Mouse (Mus musculus): Measurements from ENCODE around the gene Olfr1339.

The Olfr1339 gene

GRCm38 (mm10) chr4:118731875-118732274, at the start of gene Olfr1339:
Gene Olfr1339, plus strand, starts transcription at chr4:118732175.
- in situ Hi-C loops (cut with MboI, MseI) = no loop called here

- in situ Hi-C loops (cut with MboI, MseI) = no loop called here
Observed at GRCm38 (mm10) chr4:118687086-118687485, 44.9 kb upstream of the Olfr1339 start.

DNA sequence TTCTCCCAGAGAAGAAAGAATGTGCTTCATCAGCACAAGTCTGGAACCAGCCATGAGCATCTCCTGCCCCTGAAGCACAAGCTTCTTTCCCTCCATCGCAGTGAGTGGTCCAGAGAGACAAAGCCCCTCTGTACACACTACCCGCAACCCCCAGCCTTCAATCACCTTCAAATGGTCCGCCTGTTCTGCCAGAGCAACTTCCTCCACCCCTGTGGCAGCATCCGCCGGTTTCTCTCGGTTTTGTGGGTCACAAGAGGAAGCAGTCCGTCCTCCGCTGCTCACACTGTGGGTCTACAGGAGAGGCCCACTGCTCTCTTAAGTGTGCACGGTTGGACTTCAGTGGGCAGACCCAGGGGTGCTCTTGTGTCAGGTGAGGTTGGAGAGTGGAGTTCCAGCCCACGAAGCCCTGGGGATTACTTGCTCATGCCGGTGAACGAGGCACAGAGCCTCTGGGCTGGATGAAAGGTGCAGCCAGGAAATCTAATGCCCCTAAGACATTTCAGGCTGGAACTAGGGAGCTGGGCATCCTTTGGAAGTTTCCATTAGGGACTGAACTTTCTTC, 39.5 kb upstream of the Olfr1339 start, which contains the start of gene Olfr1342:
Gene Olfr1342 (minus strand): TSS at position 345 of the 562 bp plus-strand sequence.
- in situ Hi-C loops (cut with MboI, MseI) = no loop called here

GRCm38 (mm10) chr4:118693812-118694211, 38.2 kb upstream of the Olfr1339 start:
- in situ Hi-C loops (cut with MboI, MseI) = no loop called here

GRCm38 (mm10) chr4:118703223-118703622, 28.8 kb upstream of the Olfr1339 start, which contains the start of gene Olfr1341:
Gene Olfr1341, plus strand, starts transcription at chr4:118703523.
- in situ Hi-C loops (cut with MboI, MseI) = no loop called here

DNA sequence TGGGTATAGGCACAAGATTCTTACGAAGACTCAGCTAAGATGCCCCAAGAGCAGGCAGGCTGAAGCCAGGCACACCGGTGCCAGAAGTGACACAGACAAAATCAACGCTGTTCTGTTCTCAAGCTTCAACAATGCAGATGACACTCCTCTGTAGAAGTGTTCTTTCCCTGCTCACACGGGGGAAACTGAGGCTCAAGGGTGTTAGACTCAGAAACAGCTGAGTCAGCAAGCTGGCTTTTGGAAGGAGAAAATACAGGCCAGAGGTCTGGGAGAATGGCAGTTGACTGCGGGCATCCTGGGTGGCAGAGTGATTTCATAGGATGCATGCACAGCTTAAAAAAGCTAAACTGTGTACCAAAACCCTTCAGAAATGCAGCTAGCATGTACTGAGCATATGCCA, 23.9 kb upstream of the Olfr1339 start:
- in situ Hi-C loops (cut with MboI, MseI) = no loop called here

DNA sequence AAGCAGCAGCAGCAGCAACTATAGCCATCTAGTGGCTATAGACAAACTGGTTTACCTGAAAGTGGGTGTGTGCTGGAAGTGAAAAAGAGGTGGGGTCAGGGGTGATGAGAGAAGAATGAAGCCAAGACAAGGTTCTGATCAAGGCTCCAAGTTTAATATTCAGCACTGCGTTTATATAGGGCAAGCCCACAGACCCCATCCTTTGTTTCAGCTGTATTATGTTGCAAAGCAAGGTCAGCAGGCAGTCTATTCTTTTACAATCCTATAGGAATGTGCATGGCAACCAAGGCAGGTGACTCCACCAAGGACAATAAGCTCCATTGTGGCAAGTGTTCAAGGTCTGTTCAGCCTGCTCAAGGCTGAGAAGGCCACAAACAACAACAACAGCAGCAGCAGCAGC, 20.3 kb upstream of the Olfr1339 start:
- in situ Hi-C loops (cut with MboI, MseI) = no loop called here

DNA sequence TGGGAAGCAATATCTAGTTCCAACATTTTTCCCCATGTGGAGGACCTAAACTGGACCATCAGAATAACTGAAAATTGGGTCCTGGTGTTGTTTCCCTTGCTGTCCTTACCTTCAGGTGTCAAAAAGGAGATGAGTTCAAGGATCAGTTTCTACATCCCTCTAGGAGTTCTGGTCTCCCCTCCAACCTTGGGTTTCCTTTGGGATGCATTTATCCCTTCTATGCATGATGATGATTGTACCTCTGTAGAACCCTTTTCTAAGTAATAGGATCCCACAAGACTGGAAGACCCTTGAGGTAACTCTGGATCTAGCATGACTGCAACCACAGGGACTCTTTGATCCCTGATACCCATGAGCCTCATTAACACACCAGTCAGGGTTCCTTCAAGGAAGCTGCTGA, 12.1 kb upstream of the Olfr1339 start, which contains the start of gene Olfr1340:
Gene Olfr1340 (plus strand): TSS at position 301 of the 400 bp plus-strand sequence.
- in situ Hi-C loops (cut with MboI, MseI) = no loop called here

GRCm38 (mm10) chr4:118721742-118722483, 10.1 kb upstream of the Olfr1339 start:
- in situ Hi-C loops (cut with MboI, MseI) = no loop called here

GRCm38 (mm10) chr4:118739574-118739973, 7.6 kb downstream of the Olfr1339 start:
- in situ Hi-C loops (cut with MboI, MseI) = no loop called here

DNA sequence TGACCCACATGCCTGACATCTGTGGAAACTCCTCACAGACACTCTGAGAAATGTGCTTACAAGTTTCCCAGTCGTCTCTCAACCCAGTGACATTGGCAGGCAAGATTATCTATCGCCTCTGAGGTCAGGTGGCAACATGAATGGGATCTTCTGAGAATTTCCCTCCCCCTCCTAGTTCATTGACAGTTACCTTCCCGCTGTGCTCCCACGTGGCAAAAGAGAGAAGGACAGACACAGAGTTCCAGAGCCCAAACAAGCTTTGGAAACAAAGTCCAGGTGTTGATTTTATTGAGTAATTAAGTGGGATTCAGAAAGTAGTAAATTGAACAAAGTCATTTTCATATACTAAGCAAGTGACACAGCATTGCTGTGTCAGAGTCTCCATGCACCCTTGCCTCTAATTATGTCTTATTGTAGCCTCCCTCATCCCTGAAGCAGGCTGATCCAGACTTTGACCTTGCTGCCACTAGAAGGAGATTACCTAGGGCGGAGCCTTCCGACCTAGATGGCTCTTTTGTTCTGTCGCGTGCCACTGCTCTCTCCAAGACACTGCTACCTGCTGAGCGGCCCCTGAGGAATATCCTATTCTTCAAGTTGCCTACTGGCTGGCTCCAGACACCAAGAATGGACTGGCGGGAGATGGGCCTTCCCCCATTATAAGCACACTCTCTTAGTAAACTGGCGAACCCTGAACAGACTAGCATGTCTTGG, 9.2 kb downstream of the Olfr1339 start:
- in situ Hi-C loops (cut with MboI, MseI) = no loop called here

DNA sequence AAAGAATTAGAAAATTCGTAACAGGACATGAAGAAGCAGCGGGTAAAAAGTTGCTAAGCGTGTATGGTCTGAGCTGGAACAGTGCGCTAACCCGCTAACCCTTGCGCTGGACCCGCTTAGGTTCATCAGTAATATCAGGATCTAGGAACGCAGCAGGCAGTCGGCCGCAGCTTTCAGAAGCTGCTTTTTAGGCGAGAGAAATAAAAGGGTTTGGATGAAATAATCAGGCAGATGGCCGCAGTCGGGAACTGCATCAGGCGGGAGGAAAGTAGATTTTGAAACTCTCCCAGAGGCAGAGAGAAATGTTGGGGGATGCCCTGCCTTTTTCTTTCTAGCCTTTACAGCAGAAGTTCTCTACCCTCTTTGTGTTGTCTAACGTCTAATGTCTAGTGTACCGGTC, 9.9 kb downstream of the Olfr1339 start:
- in situ Hi-C loops (cut with MboI, MseI) = no loop called here

DNA sequence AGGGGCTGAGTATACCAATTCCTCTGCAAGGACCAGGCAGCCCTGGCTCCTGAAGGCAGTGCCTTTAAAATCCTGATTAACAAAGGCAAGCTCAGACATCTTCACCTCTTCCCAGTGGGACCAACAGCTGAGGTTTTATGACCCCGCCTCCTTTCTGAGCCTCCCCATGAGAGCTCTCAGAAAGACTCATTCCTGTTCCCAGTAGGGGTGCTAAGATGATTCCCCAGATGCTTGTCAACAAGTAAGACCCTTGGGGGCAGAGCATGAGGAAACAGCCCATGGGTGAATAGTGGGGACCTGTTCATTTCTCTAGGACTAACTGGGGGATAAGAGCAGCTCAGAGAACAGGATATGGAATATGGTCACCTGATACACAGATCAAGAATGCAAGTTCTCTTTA, 26.7 kb downstream of the Olfr1339 start, which contains the start of gene Olfr1338:
Gene Olfr1338 (minus strand): TSS at position 101 of the 400 bp plus-strand sequence.
- in situ Hi-C loops (cut with MboI, MseI) = no loop called here

DNA sequence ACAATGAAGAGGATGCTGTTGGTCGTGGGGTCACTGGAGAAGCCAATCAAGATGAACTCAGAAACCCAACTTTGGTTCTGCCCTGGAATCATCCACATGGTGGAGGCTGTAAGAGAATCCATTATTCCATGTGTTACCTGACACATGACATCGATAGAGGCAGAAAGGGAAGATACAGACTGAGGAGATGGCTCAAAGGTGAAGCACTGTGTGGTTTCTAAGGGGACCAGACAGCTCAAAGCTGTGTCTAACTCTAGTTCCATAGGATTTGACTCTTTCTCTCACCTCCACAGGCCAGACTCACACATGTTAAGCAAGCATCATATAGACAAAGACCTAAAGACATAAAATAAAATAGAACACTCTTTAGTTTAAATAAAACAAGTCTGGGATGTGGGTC, 50.5 kb downstream of the Olfr1339 start, which contains the start of gene Olfr1337:
Gene Olfr1337 (minus strand): TSS at position 101 of the 400 bp plus-strand sequence.
- in situ Hi-C loops (cut with MboI, MseI) = no loop called here

Data from T-helper 2 cell (primary cell).